Mouse (Mus musculus) brain, embryonic 18.5 days (tissue): Measurements from ENCODE around the gene Rps29.

Experiments used
- DNase-seq: peaks from one replicate; pipeline ENCODE4 v3.0.0-alpha.2; 2012; ENCODE audit warnings: low read depth, low spot score

Rps29 gene

GRCm38 (mm10) chr12:69129634-69130310 is 29.2 kb downstream of the Rps29 start:
- DNase-seq = no peak

- DNase-seq = no peak
These were observed 31.4 kb downstream of the Rps29 start for GRCm38 (mm10) chr12:69127626-69128025.

- DNase-seq = no peak
These were observed 31.8 kb downstream of the Rps29 start for GRCm38 (mm10) chr12:69127170-69127569.

GRCm38 (mm10) chr12:69125066-69125465 is 33.9 kb downstream of the Rps29 start:
- no peak for DNase-seq

- no peak for DNase-seq
These were observed 36.2 kb downstream of the Rps29 start for GRCm38 (mm10) chr12:69122801-69123200.

GRCm38 (mm10) chr12:69119908-69120307 is 39.1 kb downstream of the Rps29 start:
- DNase-seq = no peak
